Mouse (Mus musculus) testis, adult 2 months (tissue): Measurements from ENCODE around the gene Amz2.

Experiments
- CTCF ChIP-seq: fragments of 200-500 bp; IDR thresholded peaks from 2 replicates; pipeline ENCODE4 v1.5.1; 2012; ENCODE audit warnings: low read depth, mild to moderate bottlenecking, inconsistent platforms, low read length, moderate library complexity; ENCODE audit not compliant: control insufficient read depth, insufficient read depth, insufficient replicate concordance
- POLR2A ChIP-seq: fragments of 200-500 bp; IDR thresholded peaks from 2 replicates; pipeline ENCODE4 v1.6.1; 2012; ENCODE audit warnings: low read depth, mild to moderate bottlenecking, inconsistent platforms, low read length, moderate library complexity; ENCODE audit not compliant: control insufficient read depth

- TF ChIP-seq CTCF = no peak
- no peak for TF ChIP-seq POLR2A
Measured at GRCm38 (mm10) chr11:109406431-109406830, 19.3 kb upstream of the Amz2 start.
